Mouse (Mus musculus) embryonic facial prominence, embryonic 14.5 days (tissue): ENCODE measurements around the gene Opa1. TPM values are rescaled to one million over a fixed set of nuclear protein-coding genes. Genes with fewer than 3 reads are reported as not detected.
A peak's percentile ranks its signal among the peaks of the same experiment; 100 is the strongest.

Experiments
- ATAC-seq: fragments of 200-750 bp; cut with Nextera tagmentation; 2 replicates; pipeline ENCODE4 v1.8.0; 2017; ENCODE audit warnings: low read depth, moderate number of reproducible peaks, moderate TSS enrichment
- DNase-seq: peaks from one replicate; pipeline ENCODE4 v3.0.0-alpha.2; 2015; ENCODE audit warnings: low spot score
- H3K27ac ChIP-seq: fragments of 300-500 bp; sonication (generic); replicated peaks from 2 replicates; pipeline ENCODE4 v1.5.1; 2014; ENCODE audit warnings: low read depth, mild to moderate bottlenecking, low read length, moderate library complexity
- H3K27me3 ChIP-seq: fragments of 300-500 bp; sonication (generic); replicated peaks from 2 replicates; pipeline ENCODE4 v1.6.1; 2014; ENCODE audit warnings: low read length; ENCODE audit not compliant: control insufficient read depth, insufficient read depth
- H3K36me3 ChIP-seq: fragments of 300-500 bp; sonication (generic); 2 replicates; pipeline ENCODE4 v1.6.1; 2014; ENCODE audit warnings: low read length, mixed read lengths; ENCODE audit not compliant: control insufficient read depth, insufficient read depth
- H3K4me1 ChIP-seq: fragments of 300-500 bp; sonication (generic); 2 replicates; pipeline ENCODE4 v1.6.1; 2014; ENCODE audit warnings: antibody characterized with exemption, low read length; ENCODE audit not compliant: control insufficient read depth, insufficient read depth
- H3K4me2 ChIP-seq: fragments of 300-500 bp; sonication (generic); 2 replicates; pipeline ENCODE4 v1.6.1; 2014; ENCODE audit warnings: low read depth, mild to moderate bottlenecking, low read length, moderate library complexity, mixed read lengths
- H3K4me3 ChIP-seq: fragments of 300-500 bp; sonication (generic); 2 replicates; pipeline ENCODE4 v1.5.1; 2014; ENCODE audit warnings: low read depth, mild to moderate bottlenecking, low read length
- H3K9ac ChIP-seq: fragments of 300-500 bp; sonication (generic); 2 replicates; pipeline ENCODE4 v1.6.1; 2014; ENCODE audit warnings: low read depth, mild to moderate bottlenecking, low read length, moderate library complexity, mixed read lengths
- H3K9me3 ChIP-seq: fragments of 300-500 bp; sonication (generic); 2 replicates; pipeline ENCODE4 v1.6.1; 2016; ENCODE audit warnings: low read length; ENCODE audit not compliant: control insufficient read depth
- WGBS: fragments of 180-500 bp; shearing (Covaris S2); extraction: QIAGEN DNeasy Blood & Tissue Kit; methylation state at CpG from one replicate; pipeline ENCODE4 v1.1.7; 2014; 5-methylcytosine and 5-hydroxymethylcytosine counted together
- polyA plus RNA-seq: library from polyadenylated mRNA; unstranded; fragments of >200 nt; fragmentation: Nextera tagmentation; extraction: Ambion mirVana; gene quantifications from 2 replicates; pipeline ENCODE4 v1.2.1, GENCODE M21; 2014

Gene Opa1
- polyA plus RNA-seq, 1 experiment from 2014 or later: 35.4 TPM

DNA sequence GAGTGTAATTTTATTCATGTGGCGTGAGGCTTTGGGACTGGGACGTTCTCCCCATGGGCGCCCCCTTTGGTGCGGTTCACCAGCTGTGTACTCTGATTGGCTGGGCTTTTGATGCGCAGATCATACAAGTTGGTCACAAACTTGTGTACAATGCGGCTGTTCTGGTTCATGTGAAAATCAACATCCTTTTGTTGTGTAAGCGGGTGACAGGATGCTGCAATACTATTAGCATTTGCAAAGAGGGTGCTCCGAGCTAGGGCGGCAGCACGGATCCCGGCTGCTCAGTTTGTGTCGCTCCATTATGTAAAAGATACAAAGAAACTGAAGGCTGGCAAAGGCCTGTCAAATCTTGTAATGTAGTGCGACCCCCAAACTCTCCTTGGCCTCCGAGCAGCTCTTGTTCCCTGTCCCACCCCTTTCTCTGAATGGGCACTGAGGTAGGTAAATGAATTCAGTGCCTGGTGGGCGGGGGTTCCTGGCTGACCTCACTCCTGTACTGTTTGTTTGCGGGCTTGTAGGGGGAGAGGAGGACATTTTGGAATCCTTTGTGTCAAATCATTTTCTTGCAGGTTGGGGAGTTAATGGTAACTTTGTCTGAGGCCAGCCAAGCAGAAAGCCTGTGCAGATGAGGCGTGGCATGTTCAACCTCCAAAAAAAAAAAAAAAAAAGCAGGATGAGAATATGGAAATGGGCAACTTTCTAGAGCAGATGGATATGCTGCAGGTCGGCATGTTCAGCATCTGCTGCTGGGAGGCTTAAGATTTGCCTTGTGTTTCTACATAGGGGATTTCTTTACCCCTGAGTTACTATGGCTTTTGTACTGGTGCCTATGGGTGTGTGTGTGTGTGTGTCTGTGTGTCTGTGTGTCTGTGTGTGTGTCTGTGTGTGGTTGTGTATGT, 78.8 kb downstream of the Opa1 start:
- peak; percentile 63 for DNase-seq
- no peaks in the 10 kb centered on the region for H3K27me3 ChIP-seq
- ATAC-seq: peak; percentile 74
- no peak overlapping the region for H3K27ac ChIP-seq
- 13% methylated on average over 18 of the region's 18 CpGs for WGBS
- H3K9me3 ChIP-seq: no peaks in the 10 kb centered on the region
- 0 out of 2 replicates have a peak, but pooled peaks cover 3% of the 10 kb centered on the region for H3K36me3 ChIP-seq
- no peak overlapping the region for H3K9ac ChIP-seq
- H3K4me3 ChIP-seq: peak overlapping the region; percentile 23
- peak overlapping the region; percentile 49 for H3K4me2 ChIP-seq
- peaks cover 7% of the 10 kb centered on the region; the same call in 1 of the 2 replicates for H3K4me1 ChIP-seq

DNA sequence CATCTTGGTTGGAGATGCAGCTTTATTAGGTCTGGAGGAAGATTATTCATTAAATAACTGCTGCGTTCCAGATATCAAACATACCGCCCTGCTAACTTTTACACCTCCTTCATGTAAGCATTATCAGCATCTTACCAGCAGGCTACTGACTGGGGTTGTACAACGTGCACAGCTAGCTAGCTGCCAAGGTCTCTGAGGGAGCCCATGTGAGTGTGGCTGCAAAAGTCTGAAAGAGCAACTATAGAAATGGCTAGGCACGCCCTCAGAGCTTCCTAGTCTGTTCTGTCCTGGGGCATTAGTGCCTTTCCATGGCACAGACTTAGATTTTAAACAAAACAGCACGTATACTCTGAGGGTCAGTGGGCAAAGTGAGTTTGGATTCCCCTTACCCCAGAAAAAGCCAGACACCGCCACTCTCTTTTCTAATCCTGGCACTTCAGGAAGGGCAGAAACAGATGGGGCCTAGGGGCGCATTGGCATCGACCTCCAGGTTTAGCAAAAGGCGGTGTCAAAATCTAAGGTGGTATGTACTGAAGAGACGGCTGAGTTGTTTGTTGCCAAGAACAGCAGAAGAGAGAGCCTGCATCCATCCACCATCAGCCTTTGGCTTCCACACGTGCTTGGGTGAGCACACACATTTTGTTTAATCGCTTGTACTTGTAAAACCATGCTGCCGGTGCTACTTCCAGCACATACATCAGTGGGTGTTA, 80.1 kb downstream of the Opa1 start:
- H3K27me3 ChIP-seq: no peaks in the 10 kb centered on the region
- no peaks in the 10 kb centered on the region for H3K36me3 ChIP-seq
- no peak overlapping the region for H3K27ac ChIP-seq
- no peak overlapping the region for H3K4me2 ChIP-seq
- DNase-seq (no peak), ATAC-seq (no peak)
- no peaks in the 10 kb centered on the region for H3K9me3 ChIP-seq
- peaks cover 7% of the 10 kb centered on the region; the same call in 1 of the 2 replicates for H3K4me1 ChIP-seq
- no peak overlapping the region for H3K9ac ChIP-seq
- WGBS: 81% methylated on average over 13 of the region's 13 CpGs
- no peak overlapping the region for H3K4me3 ChIP-seq

- Histone ChIP-seq H3K4me1 (peaks cover 9% of the 10 kb centered on the region; the same call in 1 of the 2 replicates), H3K9ac (no peak overlapping the region), H3K9me3 (no peaks in the 10 kb centered on the region), H3K36me3 (no peaks in the 10 kb centered on the region), H3K27me3 (no peaks in the 10 kb centered on the region), H3K27ac (no peak overlapping the region), H3K4me3 (no peak overlapping the region), H3K4me2 (no peak overlapping the region)
- ATAC-seq (no peak), DNase-seq (no peak)
- WGBS: 81% methylated on average over 6 of the region's 6 CpGs
Measured at GRCm38 (mm10) chr16:29663042-29663758, 84.1 kb downstream of the Opa1 start.

DNA sequence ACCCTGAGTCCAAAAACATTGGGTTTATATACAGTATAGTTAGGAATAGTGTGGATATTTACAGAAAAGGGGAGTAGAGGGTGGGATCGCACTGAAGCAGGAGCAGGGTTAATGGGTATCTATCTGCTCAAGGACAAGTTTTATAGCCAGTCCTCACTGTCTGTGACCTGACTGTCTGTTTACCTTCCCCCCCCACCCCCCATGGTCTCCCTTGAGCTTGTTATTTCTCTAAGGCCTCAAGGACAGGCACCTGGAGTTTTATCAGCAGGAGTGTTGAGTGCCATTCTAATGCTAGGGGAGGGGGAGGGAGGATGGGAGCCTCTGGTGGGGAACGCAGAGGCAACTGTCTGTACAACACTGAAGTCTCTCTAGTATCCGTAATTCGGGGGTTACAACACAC, 85.3 kb downstream of the Opa1 start:
- Histone ChIP-seq H3K9me3 (no peaks in the 10 kb centered on the region), H3K4me2 (no peak overlapping the region), H3K4me1 (peaks cover 9% of the 10 kb centered on the region; the same call in 1 of the 2 replicates), H3K36me3 (no peaks in the 10 kb centered on the region), H3K27ac (no peak overlapping the region), H3K4me3 (no peak overlapping the region), H3K9ac (no peak overlapping the region), H3K27me3 (no peaks in the 10 kb centered on the region)
- DNase-seq (no peak), ATAC-seq (no peak)
- WGBS: 72% methylated on average over 4 of the region's 4 CpGs

DNA sequence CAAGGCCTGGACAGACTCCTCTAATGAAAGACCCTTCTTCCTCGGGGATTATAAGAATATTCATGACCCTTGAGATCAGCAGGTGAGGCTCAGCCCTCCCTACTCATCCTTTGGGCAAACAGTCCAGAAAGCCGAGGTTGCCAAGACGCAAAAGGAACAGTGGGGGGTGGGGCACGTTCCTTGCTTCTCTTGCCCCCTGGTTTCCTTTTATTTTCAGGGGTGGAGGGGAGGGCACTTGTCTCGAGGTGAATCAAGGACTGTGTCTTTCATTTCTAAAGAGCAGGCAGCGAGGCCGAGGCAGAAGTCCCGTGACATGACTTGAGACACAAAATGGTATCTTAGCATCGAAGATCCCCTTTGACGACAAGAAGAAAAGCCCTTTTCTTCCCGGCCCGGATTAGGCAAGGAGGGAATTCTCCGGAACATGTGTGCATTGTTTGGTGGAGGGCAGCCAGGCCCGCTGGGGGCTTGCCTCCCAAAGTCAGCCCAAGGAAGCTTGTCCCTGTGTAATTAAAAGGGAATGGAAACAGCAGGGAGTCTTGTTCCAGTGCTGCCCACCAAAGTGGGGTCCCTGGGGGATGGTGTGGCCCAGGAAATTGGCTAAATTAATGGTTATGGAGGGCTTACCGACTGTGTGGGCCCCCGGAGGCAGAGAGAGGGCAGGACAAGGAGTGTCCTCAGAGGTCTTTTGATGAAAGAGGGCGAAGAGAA, 88.0 kb downstream of the Opa1 start:
- Histone ChIP-seq H3K36me3 (no peaks in the 10 kb centered on the region), H3K27me3 (no peaks in the 10 kb centered on the region), H3K9me3 (no peaks in the 10 kb centered on the region), H3K4me3 (no peak overlapping the region), H3K4me2 (no peak overlapping the region; the same call in 1 of the 2 replicates), H3K27ac (no peak overlapping the region), H3K4me1 (peaks cover 9% of the 10 kb centered on the region; the same call in 1 of the 2 replicates), H3K9ac (no peak overlapping the region)
- ATAC-seq (no peak), DNase-seq (no peak)
- WGBS: 15% methylated on average over 17 of the region's 17 CpGs

GRCm38 (mm10) chr16:29667702-29668061, 88.5 kb downstream of the Opa1 start:
- Histone ChIP-seq H3K4me2 (no peak overlapping the region), H3K27ac (no peak overlapping the region), H3K4me3 (no peak overlapping the region), H3K27me3 (no peaks in the 10 kb centered on the region), H3K4me1 (peaks cover 9% of the 10 kb centered on the region; the same call in 1 of the 2 replicates), H3K9ac (no peak overlapping the region), H3K36me3 (no peaks in the 10 kb centered on the region), H3K9me3 (no peaks in the 10 kb centered on the region)
- DNase-seq: no peak
- no peak for ATAC-seq
- 32% methylated on average over 5 of the region's 5 CpGs for WGBS

GRCm38 (mm10) chr16:29668451-29668850, 89.3 kb downstream of the Opa1 start:
- H3K9me3 ChIP-seq: no peaks in the 10 kb centered on the region
- WGBS: 88% methylated on average over 12 of the region's 12 CpGs
- no peak overlapping the region for H3K27ac ChIP-seq
- DNase-seq (no peak), ATAC-seq (no peak)
- H3K4me3 ChIP-seq: no peak overlapping the region
- H3K4me2 ChIP-seq: no peak overlapping the region
- H3K4me1 ChIP-seq: peaks cover 9% of the 10 kb centered on the region; the same call in 1 of the 2 replicates
- no peak overlapping the region for H3K9ac ChIP-seq
- H3K36me3 ChIP-seq: no peaks in the 10 kb centered on the region
- H3K27me3 ChIP-seq: no peaks in the 10 kb centered on the region

DNA sequence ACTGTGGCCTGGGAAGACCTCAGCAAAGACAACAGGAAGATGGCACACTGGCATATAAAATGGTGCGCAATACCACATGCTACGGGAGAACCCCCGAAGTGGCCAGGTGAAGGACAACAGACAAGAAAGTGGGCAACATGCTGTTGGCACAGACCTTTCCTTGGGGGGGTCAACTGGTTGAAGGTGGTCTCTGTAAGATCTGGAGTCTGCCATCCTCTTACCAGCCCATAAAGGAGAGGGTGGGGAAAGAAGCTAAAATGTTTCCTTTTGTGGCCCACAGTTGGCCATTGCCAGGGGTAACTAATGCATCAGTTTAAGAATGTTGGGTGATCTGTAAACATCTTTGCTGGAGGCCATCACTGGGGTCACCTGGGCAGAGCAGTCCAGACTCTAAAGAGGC, 91.7 kb downstream of the Opa1 start:
- WGBS: 98% methylated on average over 3 of the region's 3 CpGs
- ATAC-seq: no peak
- DNase-seq: no peak
- no peaks in the 10 kb centered on the region for H3K27me3 ChIP-seq
- H3K4me1 ChIP-seq: peaks cover 9% of the 10 kb centered on the region; the same call in 1 of the 2 replicates
- H3K27ac ChIP-seq: no peak overlapping the region
- no peaks in the 10 kb centered on the region for H3K36me3 ChIP-seq
- H3K4me2 ChIP-seq: no peak overlapping the region
- H3K4me3 ChIP-seq: no peak overlapping the region
- no peaks in the 10 kb centered on the region for H3K9me3 ChIP-seq
- no peak overlapping the region for H3K9ac ChIP-seq
